Comparison of ENCODE assay signal across 9 mouse cellular contexts in the genomic region with DNA sequence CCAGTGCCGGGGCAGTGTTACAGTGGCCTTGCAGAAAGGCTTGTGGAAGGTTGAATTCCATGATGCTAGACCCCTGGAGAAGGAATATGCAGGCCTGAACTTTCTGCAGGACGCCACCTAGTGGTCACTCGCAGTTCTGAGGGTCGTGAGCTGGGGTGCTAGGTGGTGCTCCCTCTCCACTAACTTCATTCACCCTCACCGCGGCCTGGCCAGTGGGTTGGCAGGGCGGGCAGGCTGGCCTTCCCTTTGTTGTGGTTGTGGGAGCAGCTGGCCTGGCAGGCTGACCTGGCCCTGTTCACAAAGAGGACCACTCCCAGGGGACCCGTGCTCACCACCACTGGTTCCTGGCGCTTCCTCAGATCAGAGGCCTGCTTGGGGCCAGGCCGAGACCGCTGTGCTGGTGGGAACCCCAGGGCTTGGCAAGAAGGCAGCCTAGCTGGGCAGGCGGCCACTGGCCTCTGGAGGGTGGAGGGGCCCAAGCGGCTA. TPM values are rescaled to one million over a fixed set of nuclear protein-coding genes. Genes with fewer than 3 reads are reported as not detected.
DNase-seq lines count a peak whose midpoint lies in the region; ATAC-seq and TF ChIP-seq lines count a peak whose summit lies in the region.
"Had no signal": no experiment of that assay in that cellular context is flagged by ENCODE, and none has a peak within 500 bp of the region (broad histone marks: within the 10 kb centered on the region; RNA-seq: fewer than 3 reads in every experiment).

No protein-coding gene starts in this region.

- no peak overlapping the region for H3K4me2 ChIP-seq in embryonic facial prominence, embryonic 15.5 days (replicated peaks)
- H3K4me2 ChIP-seq: neural tube, embryonic 12.5 days had no signal

- ATAC-seq in embryonic facial prominence, embryonic 15.5 days (ENCODE audit: insufficient number of reproducible peaks, low FRiP score, low TSS enrichment, low read depth), result peak; percentile 63; the same call in 1 of the 2 replicates

- no peaks in the 10 kb centered on the region for H3K9me3 ChIP-seq in embryonic facial prominence, embryonic 15.5 days (replicated peaks)
- H3K9me3 ChIP-seq: neural tube, embryonic 12.5 days had no signal

- TF ChIP-seq CTCF in thymus, adult 2 months (IDR thresholded peaks at IDR 0.05; ENCODE audit: borderline replicate concordance, control insufficient read depth, extremely low read depth, insufficient read depth, low read length, poor library complexity), result peak; percentile 55; the same call in 1 of the 2 replicates
- TF ChIP-seq CTCF in small intestine, adult 2 months (IDR thresholded peaks at IDR 0.05; ENCODE audit: extremely low read depth, insufficient read length, insufficient replicate concordance, low read depth, low read length), result peak; percentile 46; the same call in 1 of the 2 replicates

- peak; percentile 56 for DNase-seq in heart, postnatal 10 days
- DNase-seq in heart, adult 8-10 months (ENCODE audit: low spot score), result no peak
- peak; percentile 25 for DNase-seq in thymus, adult 2 months
- no peak for DNase-seq in thymus, postnatal 10 days (ENCODE audit: low spot score in 2 of 2)
- DNase-seq in urinary bladder, postnatal 25 days (ENCODE audit: low spot score), result no peak
- no peak for DNase-seq in thymus, postnatal 0 days (ENCODE audit: low spot score)

- no peak overlapping the region for H3K4me3 ChIP-seq in thymus, adult 2 months (ENCODE audit: control insufficient read depth, insufficient read depth, low read length)
- no peak overlapping the region for H3K4me3 ChIP-seq in embryonic facial prominence, embryonic 15.5 days (replicated peaks)
- H3K4me3 ChIP-seq in small intestine, adult 2 months (ENCODE audit: low read depth, low read length), result no peak overlapping the region
- H3K4me3 ChIP-seq: neural tube, embryonic 12.5 days had no signal

- H3K36me3 ChIP-seq in thymus, adult 2 months (ENCODE audit: control insufficient read depth, insufficient read depth, low read length), result no peaks in the 10 kb centered on the region
- no peaks in the 10 kb centered on the region for H3K36me3 ChIP-seq in embryonic facial prominence, embryonic 15.5 days
- no peaks in the 10 kb centered on the region for H3K36me3 ChIP-seq in small intestine, adult 2 months (ENCODE audit: control insufficient read depth, insufficient read depth, low read length)
- H3K36me3 ChIP-seq: neural tube, embryonic 12.5 days had no signal

- H3K4me1 ChIP-seq in thymus, adult 2 months (replicated peaks; ENCODE audit: control insufficient read depth, insufficient read depth, low read length), result no peaks in the 10 kb centered on the region
- H3K4me1 ChIP-seq in embryonic facial prominence, embryonic 15.5 days, result peaks cover 8% of the 10 kb centered on the region; the same call in 1 of the 2 replicates
- H3K4me1 ChIP-seq in small intestine, adult 2 months (ENCODE audit: control insufficient read depth, insufficient read depth, insufficient read length, low read length), result no peaks in the 10 kb centered on the region

- no peak overlapping the region for H3K27ac ChIP-seq in thymus, adult 2 months (ENCODE audit: control insufficient read depth, insufficient read depth, low read length)
- no peak overlapping the region for H3K27ac ChIP-seq in embryonic facial prominence, embryonic 15.5 days (replicated peaks)
- no peak overlapping the region for H3K27ac ChIP-seq in small intestine, adult 2 months (ENCODE audit: insufficient read depth, low read depth, low read length)
- H3K27ac ChIP-seq: neural tube, embryonic 12.5 days had no signal

- H3K27me3 ChIP-seq in thymus, adult 2 months (ENCODE audit: control insufficient read depth, insufficient read depth, low read length), result no peaks in the 10 kb centered on the region
- no peaks in the 10 kb centered on the region for H3K27me3 ChIP-seq in embryonic facial prominence, embryonic 15.5 days
- H3K27me3 ChIP-seq in small intestine, adult 2 months (ENCODE audit: control insufficient read depth, insufficient read depth, low read length), result no peaks in the 10 kb centered on the region
- H3K27me3 ChIP-seq: neural tube, embryonic 12.5 days had no signal

- intact Hi-C loops in heart, postnatal 10 days (cut with DNase I), result loop anchor here (2.0 kb wide), 1 partner anchor 20 kb away; no protein-coding TSS in a partner anchor

- no peak overlapping the region for H3K9ac ChIP-seq in embryonic facial prominence, embryonic 15.5 days
- H3K9ac ChIP-seq: neural tube, embryonic 12.5 days had no signal

- 67% methylated on average over 13 of the region's 13 CpGs for WGBS in thymus, adult 2 months
- WGBS in embryonic facial prominence, embryonic 15.5 days, result 61% methylated on average over 13 of the region's 13 CpGs
- WGBS in small intestine, adult 2 months, result 60% methylated on average over 13 of the region's 13 CpGs

- no peak for TF ChIP-seq POLR2A in thymus, adult 2 months (IDR thresholded peaks at IDR 0.05; ENCODE audit: control insufficient read depth, extremely low read depth, insufficient read depth, low read length, poor library complexity)
- no peak for TF ChIP-seq POLR2A in small intestine, adult 2 months (IDR thresholded peaks at IDR 0.05; ENCODE audit: low read depth, low read length)

RNA-seq across cellular contexts. Expression of a gene that starts 51.7 kb away (rescaled TPM):
- 10 to 100 TPM; 40.4 to 61.8 TPM for total RNA-seq in heart, postnatal 10 days (2021)
- total RNA-seq in heart, adult 8-10 months (2022), result 10 to 100 TPM; 54.6 to 70.0 (median 62.3) TPM
- polyA plus RNA-seq in thymus, adult 2 months (2012; rRNA removed), result 3.4 and 5.1 TPM in 2 replicates
- 155 and 160 TPM in 2 replicates for polyA plus RNA-seq in embryonic facial prominence, embryonic 15.5 days (2015; fragmentation: Nextera tagmentation; extraction: Ambion mirVana)
- 2.5 and 2.8 TPM in 2 replicates for polyA plus RNA-seq in small intestine, adult 2 months (2012; rRNA removed)
- polyA plus RNA-seq in thymus, postnatal 0 days (2015; fragmentation: Nextera tagmentation; extraction: Ambion mirVana), result 1.4 and 1.5 TPM in 2 replicates

Comparison
In these comparisons a context has a peak if more than half of its experiments do, and no peak if none do; other contexts are left out.
1. DNase-seq: peak in heart, postnatal 10 days (2 of 2) and thymus, adult 2 months (single experiment); none in heart, adult 8-10 months (single experiment), thymus, postnatal 10 days (0 of 2), urinary bladder, postnatal 25 days (single experiment) and thymus, postnatal 0 days (single experiment).
2. RNA of a gene that starts 51.7 kb away (polyA plus RNA-seq): 155 to 160 TPM in embryonic facial prominence, embryonic 15.5 days; 3.4 to 5.1 TPM in thymus, adult 2 months, 2.5 to 2.8 TPM in small intestine, adult 2 months and 1.4 to 1.5 TPM in thymus, postnatal 0 days; every median in the first group is over 10 times any median in the second.